8 mouse cellular contexts compared by ENCODE assay signal in genomic region chr4:43668782-43669427, GRCm38 (mm10). TPM values are rescaled to one million over a fixed set of nuclear protein-coding genes. Genes with fewer than 3 reads are reported as not detected.
DNase-seq lines count a peak whose midpoint lies in the region; ATAC-seq lines count a peak whose summit lies in the region.

Gene Tmem8b (plus strand): TSS chr4:43668971.
Gene Fam221b (minus strand): TSS chr4:43669145.

- DNase-seq in NIH3T3 (ENCODE audit: low read depth) = peak; percentile 90
- peak; percentile 97 to 98 for DNase-seq in cerebellum, postnatal 10 days
- DNase-seq in frontal cortex, postnatal 10 days (ENCODE audit: low spot score in 2 of 2) = peak; percentile 74 to 88
- DNase-seq in layer of hippocampus, postnatal 36 days = peak; percentile 88
- DNase-seq in lung, postnatal 36 days = peak; percentile 94
- peak; percentile 91 for DNase-seq in retina, postnatal 1 day
- peak; percentile 83 to 91 for DNase-seq in urinary bladder, adult 18-20 months (ENCODE audit: low spot score in 2 of 2)

- peaks cover 45% of the 10 kb centered on the region for H3K4me1 ChIP-seq in hindbrain, embryonic 13.5 days (replicated peaks)

- WGBS in hindbrain, embryonic 13.5 days = 2% methylated on average over 37 of the region's 41 CpGs

- peak within 1 kb of the TSS; percentile 97 for H3K9ac ChIP-seq in hindbrain, embryonic 13.5 days

- H3K27me3 ChIP-seq in hindbrain, embryonic 13.5 days = peaks cover 32% of the 10 kb centered on the region

- peak; percentile 95 for ATAC-seq in hindbrain, embryonic 13.5 days (ENCODE audit: low FRiP score)

- H3K36me3 ChIP-seq in hindbrain, embryonic 13.5 days = no peaks in the 10 kb centered on the region

- peak within 1 kb of the TSS; percentile 65 for H3K4me2 ChIP-seq in hindbrain, embryonic 13.5 days

- peak within 1 kb of the TSS; percentile 83 for H3K27ac ChIP-seq in hindbrain, embryonic 13.5 days

- H3K4me3 ChIP-seq in hindbrain, embryonic 13.5 days = peak within 1 kb of the TSS; percentile 85

- no peaks in the 10 kb centered on the region for H3K9me3 ChIP-seq in hindbrain, embryonic 13.5 days

RNA-seq across cellular contexts. Expression of gene Tmem8b, which starts in this region (rescaled TPM):
- 16.2 and 16.6 TPM in 2 replicates for polyA plus RNA-seq in hindbrain, embryonic 13.5 days (2015; fragmentation: Nextera tagmentation; extraction: Ambion mirVana)
- 10 to 100 TPM; 66.7 to 67.3 TPM for total RNA-seq in layer of hippocampus, postnatal 36 days (2021)

RNA-seq across cellular contexts. Expression of gene Fam221b, which starts in this region (rescaled TPM):
- polyA plus RNA-seq in hindbrain, embryonic 13.5 days (2015; fragmentation: Nextera tagmentation; extraction: Ambion mirVana) = 2.3 and 2.8 TPM in 2 replicates
- 1 to 10 TPM; 1.3 to 1.5 TPM for total RNA-seq in layer of hippocampus, postnatal 36 days (2021)

Comparison
In these comparisons a context has a peak if more than half of its experiments do, and no peak if none do; other contexts are left out.
1. Peak in every context shown above with its lines: DNase-seq, ATAC-seq, H3K4me3 ChIP-seq and H3K27ac ChIP-seq.